Mouse (Mus musculus) thymus, postnatal 0 days (tissue): Measurements from ENCODE around the gene Rbfox1. TPM values are rescaled to one million over a fixed set of nuclear protein-coding genes. Genes with fewer than 3 reads are reported as not detected.

Experiments used
- DNase-seq: peaks from one replicate; pipeline ENCODE4 v3.0.0-alpha.2; 2015; ENCODE audit warnings: low spot score
- polyA plus RNA-seq: library from polyadenylated mRNA; unstranded; fragments of >200 nt; fragmentation: Nextera tagmentation; extraction: Ambion mirVana; gene quantifications from 2 replicates; pipeline ENCODE4 v1.2.1, GENCODE M21; 2015

Gene Rbfox1
- polyA plus RNA-seq, 1 experiment from 2014 or later: 3.2 TPM

DNA sequence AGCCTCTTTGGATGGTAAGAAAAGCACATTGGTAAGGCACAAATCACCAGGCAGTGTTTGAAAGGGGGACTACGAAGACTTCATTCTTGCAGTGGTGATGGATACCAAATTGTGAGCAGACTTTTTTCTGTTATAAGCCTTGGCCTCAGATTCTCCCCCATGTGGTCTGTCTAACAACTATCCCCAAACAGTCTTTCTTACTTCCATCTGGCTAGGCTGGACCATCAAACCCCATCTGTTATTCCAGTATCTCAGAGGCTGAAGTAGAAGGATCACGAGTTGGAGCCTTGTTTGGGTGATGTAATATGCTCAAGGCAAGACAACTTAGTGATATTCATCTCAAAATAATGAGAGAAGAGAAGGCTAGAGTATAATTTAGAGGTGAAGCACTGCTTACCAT is 922.7 kb downstream of the Rbfox1 start:
- DNase-seq: no peak

DNA sequence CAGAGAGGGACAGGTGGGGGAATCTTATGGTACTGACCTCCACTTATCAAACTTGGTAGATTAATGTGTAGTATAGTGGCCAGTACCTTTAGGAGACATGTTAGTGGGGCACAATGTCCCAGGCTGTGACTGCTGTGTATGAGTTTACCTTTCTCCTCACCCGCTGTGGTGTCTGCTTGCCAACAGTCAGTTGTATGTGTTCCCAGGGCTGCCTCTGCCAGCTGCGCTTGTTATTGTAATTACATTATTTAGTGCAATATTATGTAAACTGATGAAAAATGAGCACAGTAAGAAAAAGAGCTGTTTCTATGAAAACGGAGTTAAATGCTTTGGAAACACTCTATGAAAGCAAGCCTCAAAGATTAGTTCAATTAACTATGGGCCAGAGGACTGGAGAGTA is 928.7 kb downstream of the Rbfox1 start:
- no peak for DNase-seq

DNA sequence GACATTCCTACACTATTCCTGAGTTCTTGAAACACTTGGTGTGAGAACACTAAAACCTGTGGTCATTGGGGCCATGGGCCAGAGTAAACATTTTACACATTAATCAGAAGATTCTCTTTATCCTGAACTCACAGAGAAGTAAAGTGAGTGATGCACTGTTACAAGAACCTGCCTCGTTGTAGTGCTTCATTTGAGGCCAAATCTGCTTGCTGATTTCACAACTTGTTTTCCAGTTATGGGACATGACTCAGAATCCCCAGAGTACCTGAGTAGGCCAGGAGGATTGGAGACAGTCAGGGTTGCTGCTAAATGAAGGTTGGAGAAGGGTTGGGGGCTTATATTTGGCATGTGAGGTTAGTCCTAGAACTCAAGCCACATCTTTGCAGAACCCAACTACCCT is 936.6 kb downstream of the Rbfox1 start:
- DNase-seq: no peak

DNA sequence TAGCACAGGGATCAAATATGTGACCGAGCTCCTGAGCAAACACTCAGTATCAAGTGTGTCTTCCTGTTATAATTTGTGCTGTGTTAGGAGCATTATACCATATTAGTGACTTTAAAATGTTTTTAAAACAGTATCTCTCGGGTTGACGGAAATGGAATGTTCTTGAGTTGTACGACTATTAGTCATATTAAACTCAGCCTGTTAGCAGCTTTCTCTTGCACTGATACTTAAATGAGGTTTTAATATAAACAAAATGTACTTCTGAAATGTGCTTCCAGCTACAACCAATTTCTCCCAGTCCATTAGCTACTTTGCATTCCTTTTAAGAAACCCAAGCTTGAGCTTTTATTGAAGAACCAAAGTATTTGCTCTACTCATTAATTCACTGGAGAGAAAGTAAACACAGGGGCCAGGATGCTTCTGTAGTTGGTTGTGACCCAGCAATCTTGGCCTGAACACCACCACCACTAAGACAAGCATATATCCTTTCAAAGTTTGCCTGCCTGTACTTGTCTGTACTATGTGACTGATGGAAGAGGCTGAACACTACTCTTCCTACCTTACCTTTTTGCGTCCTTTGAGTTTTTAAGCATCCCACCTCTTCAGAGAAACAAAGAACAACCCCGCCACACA is 944.9 kb downstream of the Rbfox1 start:
- no peak for DNase-seq

DNA sequence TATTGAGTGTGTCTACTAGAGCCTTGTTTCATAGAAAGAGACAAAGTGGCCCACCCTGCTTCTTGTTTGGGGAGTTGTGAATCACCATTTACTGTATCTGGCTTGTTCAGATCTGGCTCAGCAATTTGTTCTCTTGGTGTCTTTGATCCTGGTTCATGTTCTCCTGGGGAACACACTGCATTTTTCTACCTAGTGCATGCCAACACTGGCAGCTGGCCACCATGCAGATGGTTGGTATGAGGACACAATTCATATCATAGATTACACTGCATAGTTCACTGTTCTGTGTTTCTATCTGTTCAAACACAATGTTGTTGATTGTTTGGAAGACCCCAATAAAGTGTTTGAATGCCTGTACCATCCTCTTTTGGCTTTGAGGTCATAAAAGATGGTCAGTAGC is 948.3 kb downstream of the Rbfox1 start:
- DNase-seq: no peak

DNA sequence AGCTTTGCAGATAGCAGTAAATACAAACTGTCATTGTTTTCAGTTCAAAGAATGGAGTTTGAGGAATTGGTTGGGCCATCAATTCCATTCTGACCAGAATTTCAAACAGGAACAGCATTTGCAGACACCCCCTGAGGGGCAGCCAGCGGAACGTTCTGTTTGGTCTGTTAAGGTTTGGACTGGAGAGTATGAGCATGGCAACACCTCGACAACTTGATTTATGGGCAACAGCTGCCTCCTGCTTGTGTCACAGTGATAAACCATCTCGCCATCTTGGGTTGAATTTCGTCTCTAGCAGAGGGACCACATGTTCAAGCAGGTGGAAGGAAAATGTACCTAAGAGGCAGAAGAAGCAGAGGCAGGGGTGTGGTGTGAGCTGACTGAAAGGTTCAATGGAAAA is 949.9 kb downstream of the Rbfox1 start:
- no peak for DNase-seq

DNA sequence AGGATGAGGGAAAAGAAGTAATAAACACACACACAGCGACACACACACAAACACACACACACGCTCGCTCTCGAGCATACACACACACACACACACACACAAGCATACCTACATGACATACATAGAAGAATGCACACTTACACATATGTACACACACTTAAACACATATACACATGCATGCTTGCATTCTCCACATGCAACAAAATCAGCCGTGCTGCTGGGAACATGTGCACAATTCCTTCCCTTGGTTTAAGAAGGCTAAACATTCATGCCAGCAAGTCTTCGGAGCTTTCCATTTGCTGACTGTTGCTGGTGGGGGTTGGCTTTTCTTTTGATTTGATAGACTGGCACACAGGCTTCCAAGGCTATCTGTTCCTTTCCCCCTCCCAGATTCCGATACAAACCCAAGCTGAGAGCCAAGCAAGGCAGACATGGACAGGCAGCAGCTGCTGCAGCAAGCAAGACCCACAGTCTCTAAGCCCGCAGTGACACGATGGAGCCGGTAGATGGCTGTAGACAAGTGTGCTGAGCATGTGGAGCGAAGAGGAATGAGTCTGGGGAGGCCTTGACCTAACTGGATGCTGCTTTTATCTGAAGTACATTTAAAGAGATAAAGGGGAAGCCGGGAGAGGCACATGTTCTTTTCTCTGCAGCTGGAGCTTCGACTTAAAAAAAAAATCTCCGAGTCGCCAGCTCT is 954.3 kb downstream of the Rbfox1 start:
- DNase-seq: no peak

DNA sequence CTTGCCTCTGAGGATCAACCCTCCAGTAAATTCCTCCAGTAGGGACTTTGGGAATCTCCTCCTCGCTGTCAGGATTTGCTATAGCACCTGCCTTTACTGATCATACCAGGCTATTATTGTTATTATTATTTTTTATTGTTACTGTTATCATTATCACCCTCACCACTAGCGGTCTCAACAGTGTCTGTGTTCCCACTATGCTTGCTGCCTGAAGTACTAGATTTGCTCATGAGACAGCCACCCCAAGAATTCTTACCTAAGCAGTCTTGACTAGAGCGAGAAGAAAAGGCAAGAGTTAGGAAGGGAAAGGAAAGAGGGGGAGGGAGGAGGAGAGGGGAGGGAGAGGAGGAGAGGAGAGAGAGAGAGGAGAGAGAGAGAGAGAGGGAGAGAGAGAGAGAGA is 954.9 kb downstream of the Rbfox1 start:
- DNase-seq: no peak

DNA sequence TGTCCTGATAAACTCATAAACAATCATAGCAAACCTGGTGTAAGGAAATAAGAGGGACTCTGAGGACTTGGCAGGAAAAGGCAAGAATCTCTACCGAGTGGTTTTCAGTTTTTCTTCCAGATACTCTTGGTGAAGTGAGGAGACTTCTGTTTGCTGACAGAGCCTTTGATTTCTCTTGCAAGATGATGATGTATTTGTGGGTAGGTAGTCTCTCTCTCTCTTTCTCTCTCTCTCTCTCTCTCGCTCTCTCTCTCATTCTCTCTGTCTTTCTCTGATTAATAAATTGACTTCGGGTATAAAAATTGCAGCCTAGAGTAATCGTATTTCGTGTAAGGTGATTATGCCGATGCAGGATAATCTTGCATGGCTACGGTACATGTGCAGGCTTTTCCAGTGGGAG is 955.3 kb downstream of the Rbfox1 start:
- no peak for DNase-seq

DNA sequence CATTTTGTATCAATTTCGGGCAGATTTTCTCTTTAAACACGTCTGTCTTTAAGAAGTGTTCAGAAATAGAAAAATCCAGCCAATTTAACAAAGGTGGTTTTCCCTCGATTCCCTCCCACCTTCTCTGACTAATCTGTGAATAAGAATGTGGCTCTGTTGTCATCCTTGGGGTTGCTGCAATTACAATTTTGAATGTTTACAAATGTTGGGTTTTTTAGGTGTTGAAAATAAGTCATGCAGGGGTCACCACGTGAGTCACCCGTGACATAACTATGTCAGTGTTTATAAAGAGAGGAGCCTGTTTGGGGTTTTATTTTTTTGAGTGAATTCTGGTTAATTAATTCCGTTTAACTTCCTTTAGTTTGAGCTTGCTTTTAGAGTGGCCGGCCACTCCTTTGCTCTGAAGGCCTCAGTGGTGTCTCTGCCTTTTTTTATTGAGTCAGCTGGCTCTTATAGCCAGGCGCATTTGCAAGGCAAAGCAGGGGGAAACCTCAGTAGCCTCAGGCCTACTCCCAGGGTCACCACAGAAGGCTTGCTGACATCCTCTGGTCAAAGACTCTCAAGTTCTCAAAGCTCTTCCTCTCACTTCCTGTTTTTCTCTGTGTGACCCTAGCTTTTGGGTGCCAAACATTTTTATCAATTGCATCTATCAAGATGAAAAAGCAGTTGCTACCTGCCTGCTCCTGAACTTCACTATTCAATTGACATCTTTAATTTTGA is 957.1 kb downstream of the Rbfox1 start:
- no peak for DNase-seq

DNA sequence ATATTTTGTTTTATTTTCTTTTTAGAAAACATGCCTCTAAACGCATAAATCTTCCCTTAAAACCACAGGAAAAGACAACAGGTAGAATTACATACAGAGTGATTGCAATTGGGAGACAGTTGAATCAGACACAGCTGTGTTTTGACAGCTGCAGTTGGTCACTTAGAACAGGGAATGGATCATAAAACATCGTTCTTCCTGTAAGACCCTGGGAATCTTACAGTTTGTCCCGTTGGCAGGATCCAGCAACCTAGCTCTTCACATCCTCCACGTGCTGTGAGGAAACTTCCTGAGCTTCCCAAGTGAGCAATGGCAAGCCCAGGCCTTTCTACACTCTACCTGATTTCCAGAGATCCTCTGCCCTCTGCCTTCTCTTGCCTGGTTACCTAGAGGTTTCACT is 959.5 kb downstream of the Rbfox1 start:
- DNase-seq: no peak

DNA sequence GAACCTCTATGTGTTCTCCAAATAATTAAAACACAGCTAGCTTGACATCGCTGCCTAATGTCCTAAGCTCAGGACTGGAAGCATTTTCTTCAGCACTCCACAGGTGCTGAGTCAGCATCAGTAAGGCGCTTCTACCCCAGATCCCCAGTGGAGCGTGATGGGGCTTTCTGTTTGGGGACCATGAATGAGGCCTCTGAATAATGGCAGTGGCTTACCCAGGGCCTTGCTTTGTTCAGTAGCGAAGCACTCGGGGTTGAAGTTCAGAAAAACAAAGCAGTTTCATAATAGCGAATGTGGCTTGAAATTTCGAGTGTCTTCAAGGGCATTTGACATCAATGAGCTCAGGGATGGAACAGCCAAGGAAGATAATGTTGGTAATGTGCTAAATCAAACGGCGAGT is 966.2 kb downstream of the Rbfox1 start:
- no peak for DNase-seq

DNA sequence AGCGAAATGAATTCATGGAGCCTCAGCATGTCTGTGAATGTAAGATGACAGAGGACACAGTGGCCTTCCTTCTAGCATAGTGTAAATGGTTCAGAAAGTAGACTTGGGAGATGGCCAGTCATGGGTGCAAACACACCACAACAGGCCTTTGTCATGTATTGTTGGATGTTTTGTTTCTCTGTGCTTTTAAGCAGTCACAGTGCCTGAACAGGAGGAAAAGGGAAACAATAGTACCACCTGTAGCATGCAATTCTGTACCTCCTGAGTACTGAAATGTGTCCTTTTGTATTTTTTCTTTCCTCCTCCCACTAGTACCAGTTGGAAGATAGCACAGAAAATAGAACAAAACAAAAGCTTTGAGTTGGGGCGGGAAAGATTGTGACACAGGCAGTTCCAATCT is 968.6 kb downstream of the Rbfox1 start:
- DNase-seq: no peak

DNA sequence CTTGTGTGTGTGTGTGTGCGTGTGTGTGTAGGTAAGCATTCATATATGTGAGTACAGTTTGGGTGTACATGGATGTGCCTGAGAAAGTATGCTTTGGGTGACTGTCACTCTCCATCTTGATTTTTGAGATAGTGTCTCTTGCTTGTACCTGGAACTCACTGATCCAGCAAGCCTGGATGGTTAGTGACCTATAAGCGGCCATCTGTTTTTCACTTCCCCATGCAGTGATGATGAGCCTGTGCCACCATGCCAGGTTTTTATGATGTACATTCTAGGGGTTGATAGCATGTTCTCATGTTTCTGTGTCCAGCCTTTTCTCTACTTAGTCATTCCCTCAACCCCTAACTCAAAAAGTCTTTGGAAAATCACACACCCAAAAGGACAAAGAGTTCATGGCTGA is 976.5 kb downstream of the Rbfox1 start:
- no peak for DNase-seq

DNA sequence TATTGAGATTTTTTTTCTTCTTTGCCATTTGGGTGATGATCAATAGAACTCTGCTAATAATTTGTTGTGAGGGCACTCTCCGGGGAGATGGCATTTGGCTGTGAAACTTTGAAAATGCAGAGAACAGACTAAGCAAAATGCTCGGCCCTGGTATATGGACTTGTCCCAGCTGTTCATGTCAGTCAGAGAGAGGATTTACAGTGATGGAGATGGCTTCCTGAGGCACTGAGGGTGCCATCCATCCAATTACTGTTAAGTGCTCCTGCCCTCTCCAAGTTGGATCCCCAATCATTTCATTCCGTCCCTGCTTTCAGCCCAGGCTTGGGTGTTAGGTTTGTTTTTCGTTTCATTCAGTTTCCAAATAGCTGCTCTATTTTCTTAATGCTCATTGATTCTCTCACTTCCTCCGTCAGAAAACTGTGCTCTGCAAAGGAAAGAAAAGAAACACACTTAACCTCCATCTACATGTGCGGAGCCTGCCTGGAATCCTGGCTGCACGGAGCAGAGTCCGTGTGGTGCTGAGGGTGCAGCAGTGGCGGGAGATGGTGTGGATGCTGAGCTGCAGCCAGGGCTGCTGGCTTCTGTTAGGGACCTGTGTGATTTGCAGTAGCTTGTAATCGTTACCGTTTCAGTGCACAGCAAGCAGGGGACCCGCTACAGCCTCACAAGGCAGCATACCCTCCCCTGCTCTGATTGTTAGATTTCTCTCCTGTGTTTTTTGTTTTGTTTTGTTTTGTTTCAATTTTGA is 997.7 kb downstream of the Rbfox1 start:
- DNase-seq: no peak

DNA sequence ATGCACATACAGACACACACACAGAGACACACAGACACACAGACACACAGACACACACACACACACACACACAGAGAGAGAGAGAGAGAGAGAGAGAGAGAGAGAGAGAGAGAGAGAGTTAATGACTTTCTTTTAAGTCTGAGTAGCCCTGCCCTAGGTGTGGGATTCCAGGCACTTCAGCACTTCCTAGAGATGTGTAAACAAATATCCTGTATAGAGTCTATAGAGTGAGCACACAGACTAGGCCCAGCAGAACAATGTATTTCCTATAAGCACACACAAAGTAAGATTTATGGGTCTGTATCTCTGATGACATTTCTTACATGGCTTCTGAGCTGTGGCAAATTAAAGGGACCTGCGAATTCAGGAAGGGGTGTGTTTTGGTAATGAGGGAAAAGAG is 998.6 kb downstream of the Rbfox1 start:
- no peak for DNase-seq

DNA sequence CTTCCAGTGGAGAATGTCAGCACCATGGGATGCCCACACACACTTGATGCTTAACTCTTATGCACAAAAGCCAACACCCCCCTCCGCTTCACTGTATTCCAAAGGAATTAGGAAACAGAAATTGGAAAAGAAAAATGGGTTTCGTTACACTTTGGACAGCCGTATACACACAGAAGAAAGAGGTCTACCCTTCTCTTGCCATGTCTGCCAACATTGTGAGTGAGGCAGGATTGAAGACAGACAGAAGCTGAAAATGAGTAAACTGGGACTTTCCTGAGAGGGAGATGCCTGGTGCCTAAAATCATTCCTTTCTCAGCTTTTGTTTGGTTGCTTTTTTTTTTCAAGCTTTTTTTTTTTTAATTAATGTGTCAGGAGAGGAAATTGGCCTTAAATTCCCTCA is 1000.5 kb downstream of the Rbfox1 start:
- no peak for DNase-seq

DNA sequence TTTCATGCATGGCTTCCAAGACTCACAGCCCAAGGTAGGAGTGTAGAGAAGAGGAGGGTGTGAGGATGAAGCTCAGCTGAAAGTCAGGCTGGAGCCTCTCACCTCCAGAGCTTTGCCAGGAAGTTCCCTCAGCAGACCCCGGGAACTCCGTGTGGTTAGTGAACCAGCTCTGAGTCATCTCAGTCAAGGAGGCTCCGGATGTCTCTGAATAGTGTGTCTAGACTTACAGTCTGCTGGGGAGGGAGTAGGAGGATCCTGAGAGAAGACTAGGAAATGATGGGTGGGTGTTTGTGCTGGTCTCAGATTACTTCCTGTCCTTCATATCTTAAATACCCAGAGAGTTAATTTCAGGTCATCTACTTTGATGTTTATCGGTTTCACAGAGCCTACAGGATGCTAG is 1004.1 kb downstream of the Rbfox1 start:
- no peak for DNase-seq

DNA sequence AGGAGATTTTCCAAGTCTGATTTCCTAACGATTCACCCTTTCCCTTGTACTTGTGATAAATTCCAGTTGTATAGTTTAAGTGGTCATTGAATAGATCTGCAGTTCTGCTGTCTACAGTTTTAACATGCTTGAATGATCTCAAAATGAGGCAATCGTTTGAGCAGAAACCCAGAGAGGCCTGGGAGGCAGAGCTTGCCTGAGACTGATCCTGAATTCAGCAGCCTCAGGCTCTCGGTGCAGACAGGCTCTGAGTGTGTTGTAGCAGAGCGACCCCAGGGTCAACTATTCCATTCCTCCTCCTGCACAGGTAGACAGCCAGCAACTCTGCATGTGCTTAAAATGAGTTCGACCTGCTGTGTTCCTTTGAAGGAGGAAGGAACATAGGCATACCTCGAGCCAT is 1012.6 kb downstream of the Rbfox1 start:
- DNase-seq: no peak

DNA sequence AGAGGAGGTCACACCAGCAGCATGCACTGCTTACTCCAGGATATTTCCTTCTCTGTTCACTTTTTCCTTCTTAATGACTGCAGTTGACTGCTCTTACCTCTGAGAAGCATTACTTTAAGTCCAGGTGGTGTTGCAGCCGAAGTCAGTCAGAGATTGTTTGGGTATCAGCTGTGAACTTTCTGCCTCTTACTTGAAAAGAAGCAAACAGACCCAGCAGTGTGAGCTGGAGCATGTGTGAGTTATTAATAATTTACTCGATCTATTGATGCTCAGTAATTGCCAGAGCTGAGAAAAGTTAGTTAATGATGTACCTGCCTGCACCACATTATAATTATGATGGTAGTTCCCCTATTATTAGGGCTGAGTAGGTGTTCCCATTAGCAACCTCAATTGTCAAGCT is 1014.9 kb downstream of the Rbfox1 start:
- no peak for DNase-seq

DNA sequence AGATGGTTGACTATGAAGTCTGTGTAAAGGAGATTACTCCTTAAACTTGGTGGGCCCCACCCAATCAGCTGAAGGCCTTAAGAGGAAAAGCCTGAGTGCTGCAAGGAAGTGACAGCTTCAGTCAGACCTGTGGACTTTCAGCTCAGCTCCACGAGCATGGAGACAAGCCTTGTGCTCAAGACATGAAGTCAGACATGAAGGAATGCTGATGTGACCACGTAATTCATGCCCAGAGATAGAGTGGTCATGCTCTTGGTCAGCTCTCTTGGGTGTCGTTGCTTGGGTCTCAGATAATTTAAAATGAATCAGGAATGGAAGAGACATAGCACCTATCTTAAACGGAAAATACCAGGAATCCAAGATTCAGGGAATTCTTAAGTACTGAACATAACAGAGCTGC is 1019.8 kb downstream of the Rbfox1 start:
- DNase-seq: no peak

DNA sequence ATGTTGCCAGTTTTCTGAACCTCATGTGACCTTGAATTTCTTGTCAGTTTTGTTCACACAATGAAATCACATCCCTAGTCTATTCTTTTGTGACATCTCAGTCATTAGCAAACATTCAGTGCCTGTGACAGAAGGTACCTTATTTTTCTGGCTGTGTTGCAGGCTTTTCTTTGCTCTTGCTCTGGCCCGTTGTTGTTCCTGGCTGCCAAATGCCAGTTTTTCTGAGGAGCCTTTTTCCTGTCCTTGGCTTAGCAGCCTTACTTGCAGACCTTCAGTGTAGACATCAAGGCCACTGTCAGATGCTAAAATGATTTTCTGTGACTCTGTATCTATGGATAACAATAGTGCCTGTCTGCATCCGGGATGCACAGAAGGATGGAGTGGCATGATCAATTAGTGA is 1020.8 kb downstream of the Rbfox1 start:
- DNase-seq: no peak
